Mouse (Mus musculus) hindbrain, embryonic 16.5 days (tissue): ENCODE measurements around the gene Ak7. TPM values are rescaled to one million over a fixed set of nuclear protein-coding genes. Genes with fewer than 3 reads are reported as not detected.

Experiments used
- ATAC-seq: fragments of 200-750 bp; cut with Nextera tagmentation; 2 replicates; pipeline ENCODE4 v1.8.0; 2017; ENCODE audit warnings: moderate TSS enrichment, moderate library complexity
- H3K27ac ChIP-seq: fragments of 300-500 bp; sonication (generic); 2 replicates; pipeline ENCODE4 v1.5.1; 2014; ENCODE audit warnings: low read depth, mild to moderate bottlenecking, control low read depth, low read length, moderate library complexity
- H3K27me3 ChIP-seq: fragments of 300-500 bp; sonication (generic); replicated peaks from 2 replicates; pipeline ENCODE4 v1.6.1; 2014; ENCODE audit warnings: low read length; ENCODE audit not compliant: control insufficient read depth, insufficient read depth
- H3K36me3 ChIP-seq: fragments of 300-500 bp; sonication (generic); 2 replicates; pipeline ENCODE4 v1.6.1; 2014; ENCODE audit warnings: mild to moderate bottlenecking, low read length, moderate library complexity, mixed read lengths; ENCODE audit not compliant: control insufficient read depth, insufficient read depth
- H3K4me1 ChIP-seq: fragments of 300-500 bp; sonication (generic); 2 replicates; pipeline ENCODE4 v1.6.1; 2014; ENCODE audit warnings: low read depth, low read length; ENCODE audit not compliant: control insufficient read depth, insufficient read depth
- H3K4me2 ChIP-seq: fragments of 300-500 bp; sonication (generic); 2 replicates; pipeline ENCODE4 v1.6.1; 2014; ENCODE audit warnings: mild to moderate bottlenecking, low read length, control low read depth, moderate library complexity
- H3K4me3 ChIP-seq: fragments of 300-500 bp; sonication (generic); 2 replicates; pipeline ENCODE4 v1.5.1; 2014; ENCODE audit warnings: mild to moderate bottlenecking, low read length, control low read depth, moderate library complexity
- H3K9ac ChIP-seq: fragments of 300-500 bp; sonication (generic); 2 replicates; pipeline ENCODE4 v1.6.1; 2014; ENCODE audit warnings: low read depth, mild to moderate bottlenecking, control low read depth, low read length, moderate library complexity
- H3K9me3 ChIP-seq: fragments of 300-500 bp; sonication (generic); 2 replicates; pipeline ENCODE4 v1.6.1; 2014; ENCODE audit warnings: mild to moderate bottlenecking, low read length, moderate library complexity; ENCODE audit not compliant: control insufficient read depth
- WGBS: fragments of 180-500 bp; shearing (Covaris S2); extraction: QIAGEN DNeasy Blood & Tissue Kit; methylation state at CpG from one replicate; pipeline ENCODE4 v1.1.7; 2014; 5-methylcytosine and 5-hydroxymethylcytosine counted together
- polyA plus RNA-seq: library from polyadenylated mRNA; unstranded; fragments of >200 nt; fragmentation: Nextera tagmentation; extraction: Ambion mirVana; gene quantifications from 2 replicates; pipeline ENCODE4 v1.2.1, GENCODE M21; 2015

Ak7 gene
- polyA plus RNA-seq, result 2.3 and 2.8 TPM in 2 replicates

- H3K9me3 ChIP-seq, result no peaks in the 10 kb centered on the region
- peaks cover 5% of the 10 kb centered on the region; the same call in 1 of the 2 replicates for H3K36me3 ChIP-seq
- ATAC-seq, result peak; percentile 52; the same call in 1 of the 2 replicates
- no peaks in the 10 kb centered on the region for H3K27me3 ChIP-seq
- 16% methylated on average over 22 of the region's 22 CpGs for WGBS
- no peaks in the 10 kb centered on the region for H3K4me1 ChIP-seq
- H3K4me3 ChIP-seq, result no peak within 1 kb of the TSS
- H3K27ac ChIP-seq, result no peak within 1 kb of the TSS
- H3K9ac ChIP-seq, result no peak within 1 kb of the TSS
- H3K4me2 ChIP-seq, result peak within 1 kb of the TSS; percentile 33; the same call in 1 of the 2 replicates
These were observed at the start of gene Ak7 for GRCm38 (mm10) chr12:105705799-105706487. Gene Ak7 (plus strand): TSS chr12:105705976.

GRCm38 (mm10) chr12:105676274-105676673 is 29.5 kb upstream of the Ak7 start:
- 97% methylated on average over 8 of the region's 8 CpGs for WGBS

GRCm38 (mm10) chr12:105678211-105678610 is 27.6 kb upstream of the Ak7 start:
- peaks cover 4% of the 10 kb centered on the region for H3K36me3 ChIP-seq
- no peak overlapping the region for H3K9ac ChIP-seq
- H3K27me3 ChIP-seq, result no peaks in the 10 kb centered on the region
- ATAC-seq, result no peak
- no peak overlapping the region for H3K4me3 ChIP-seq
- H3K27ac ChIP-seq, result no peak overlapping the region
- no peak overlapping the region for H3K4me2 ChIP-seq
- 97% methylated on average over 7 of the region's 7 CpGs for WGBS
- H3K9me3 ChIP-seq, result no peaks in the 10 kb centered on the region
- H3K4me1 ChIP-seq, result peaks cover 9% of the 10 kb centered on the region

More at GRCm38 (mm10) chr12:105676274-105676673, 29.5 kb upstream of the Ak7 start:
- Histone ChIP-seq H3K4me3 (no peak overlapping the region), H3K4me2 (no peak overlapping the region), H3K4me1 (no peaks in the 10 kb centered on the region), H3K9me3 (no peaks in the 10 kb centered on the region), H3K27me3 (no peaks in the 10 kb centered on the region), H3K27ac (no peak overlapping the region), H3K9ac (no peak overlapping the region), H3K36me3 (peaks cover 8% of the 10 kb centered on the region)
- ATAC-seq, result no peak

GRCm38 (mm10) chr12:105678762-105679161 is 27.0 kb upstream of the Ak7 start:
- no peak overlapping the region for H3K9ac ChIP-seq
- H3K36me3 ChIP-seq, result no peaks in the 10 kb centered on the region; the same call in 1 of the 2 replicates
- no peak overlapping the region for H3K4me3 ChIP-seq
- H3K4me1 ChIP-seq, result peaks cover 14% of the 10 kb centered on the region
- H3K9me3 ChIP-seq, result no peaks in the 10 kb centered on the region
- WGBS, result 94% methylated on average over 3 of the region's 3 CpGs
- H3K4me2 ChIP-seq, result no peak overlapping the region
- no peak overlapping the region for H3K27ac ChIP-seq
- H3K27me3 ChIP-seq, result no peaks in the 10 kb centered on the region
- ATAC-seq, result no peak

- 2% methylated on average over 40 of the region's 41 CpGs for WGBS
- Histone ChIP-seq H3K4me3 (peak within 1 kb of the TSS; percentile 58), H3K4me2 (peak within 1 kb of the TSS; percentile 81), H3K9me3 (no peaks in the 10 kb centered on the region), H3K36me3 (peaks cover under 1% of the 10 kb centered on the region; the same call in 1 of the 2 replicates), H3K4me1 (peaks cover 28% of the 10 kb centered on the region), H3K27me3 (no peaks in the 10 kb centered on the region), H3K27ac (peak within 1 kb of the TSS; percentile 92), H3K9ac (peak within 1 kb of the TSS; percentile 71)
- ATAC-seq, result peak; percentile 32
These were observed 21.6 kb upstream of the Ak7 start, which contains the start of gene Gskip for GRCm38 (mm10) chr12:105683933-105684901. Gene Gskip (plus strand): TSS chr12:105684829.

GRCm38 (mm10) chr12:105685001-105685691 is 20.6 kb upstream of the Ak7 start, which contains the start of gene Atg2b:
Gene Atg2b (minus strand): TSS chr12:105685211.
- H3K4me1 ChIP-seq, result peaks cover 28% of the 10 kb centered on the region
- peak within 1 kb of the TSS; percentile 81 for H3K4me2 ChIP-seq
- H3K27me3 ChIP-seq, result no peaks in the 10 kb centered on the region
- peak within 1 kb of the TSS; percentile 71 for H3K9ac ChIP-seq
- H3K36me3 ChIP-seq, result peaks cover 6% of the 10 kb centered on the region; the same call in 1 of the 2 replicates
- WGBS, result under 1% methylated on average over 73 of the region's 73 CpGs
- H3K27ac ChIP-seq, result peak within 1 kb of the TSS; percentile 92
- peak within 1 kb of the TSS; percentile 58 for H3K4me3 ChIP-seq
- H3K9me3 ChIP-seq, result no peaks in the 10 kb centered on the region
- peak; percentile 95 for ATAC-seq

GRCm38 (mm10) chr12:105686791-105687190 is 19.0 kb upstream of the Ak7 start:
- Histone ChIP-seq H3K4me3 (no peak overlapping the region), H3K36me3 (peaks cover 6% of the 10 kb centered on the region; the same call in 1 of the 2 replicates), H3K9ac (no peak overlapping the region), H3K27ac (no peak overlapping the region), H3K27me3 (no peaks in the 10 kb centered on the region), H3K4me2 (no peak overlapping the region; the same call in 1 of the 2 replicates), H3K4me1 (peaks cover 28% of the 10 kb centered on the region), H3K9me3 (no peaks in the 10 kb centered on the region)
- ATAC-seq, result no peak
- WGBS, result 91% methylated on average over 3 of the region's 3 CpGs

GRCm38 (mm10) chr12:105687416-105687815 is 18.4 kb upstream of the Ak7 start:
- no peak overlapping the region for H3K4me2 ChIP-seq
- H3K4me1 ChIP-seq, result peaks cover 25% of the 10 kb centered on the region
- H3K27ac ChIP-seq, result no peak overlapping the region
- H3K9me3 ChIP-seq, result no peaks in the 10 kb centered on the region
- 94% methylated on average over 4 of the region's 4 CpGs for WGBS
- H3K4me3 ChIP-seq, result no peak overlapping the region
- no peak for ATAC-seq
- no peaks in the 10 kb centered on the region for H3K27me3 ChIP-seq
- H3K9ac ChIP-seq, result no peak overlapping the region
- peaks cover 10% of the 10 kb centered on the region for H3K36me3 ChIP-seq
